Mouse (Mus musculus): ENCODE data around the gene Krt84.
A peak's percentile ranks its signal among the peaks of the same experiment; 100 is the strongest.

The Krt84 gene

GRCm38 (mm10) chr15:101497181-101497580, 35.4 kb downstream of the Krt84 start:
- peak; percentile 44; the same call in 1 of the 2 replicates for ATAC-seq (ENCODE audit: low TSS enrichment)

GRCm38 (mm10) chr15:101495266-101495665, 37.4 kb downstream of the Krt84 start:
- ATAC-seq (ENCODE audit: low TSS enrichment), result no peak

GRCm38 (mm10) chr15:101494203-101494602, 38.4 kb downstream of the Krt84 start:
- ATAC-seq (ENCODE audit: low TSS enrichment), result no peak

- no peak for ATAC-seq (ENCODE audit: low TSS enrichment)
Observed at GRCm38 (mm10) chr15:101493713-101494112, 38.9 kb downstream of the Krt84 start.

GRCm38 (mm10) chr15:101492718-101493117, 39.9 kb downstream of the Krt84 start:
- no peak for ATAC-seq (ENCODE audit: low TSS enrichment)

GRCm38 (mm10) chr15:101491431-101491830, 41.2 kb downstream of the Krt84 start, which contains the start of gene Krt83:
Gene Krt83 (minus strand): TSS chr15:101491512.
- no peak for ATAC-seq (ENCODE audit: low TSS enrichment)

- ATAC-seq (ENCODE audit: low TSS enrichment), result peak; percentile 98
Observed at GRCm38 (mm10) chr15:101485911-101486635, 46.5 kb downstream of the Krt84 start.

GRCm38 (mm10) chr15:101484939-101485338, 47.7 kb downstream of the Krt84 start:
- no peak for ATAC-seq (ENCODE audit: low TSS enrichment)

- no peak for ATAC-seq (ENCODE audit: low TSS enrichment)
Observed at GRCm38 (mm10) chr15:101483646-101484045, 49.0 kb downstream of the Krt84 start.

- ATAC-seq (ENCODE audit: low TSS enrichment), result no peak
Observed at GRCm38 (mm10) chr15:101482056-101482455, 50.6 kb downstream of the Krt84 start.

- no peak for ATAC-seq (ENCODE audit: low TSS enrichment)
Observed at GRCm38 (mm10) chr15:101479666-101480060, 53.0 kb downstream of the Krt84 start.

GRCm38 (mm10) chr15:101479007-101479665, 53.5 kb downstream of the Krt84 start:
- ATAC-seq (ENCODE audit: low TSS enrichment), result peak; percentile 62

All from frontal cortex, adult (tissue).